Mouse (Mus musculus) small intestine, adult 2 months (tissue): ENCODE measurements around the gene Fxyd5. TPM values are rescaled to one million over a fixed set of nuclear protein-coding genes. Genes with fewer than 3 reads are reported as not detected.

ENCODE experiments used
- H3K27ac ChIP-seq: fragments of 200-500 bp; 2 replicates; pipeline ENCODE4 v1.5.1; 2012; ENCODE audit warnings: low read depth, low read length, control low read depth, inconsistent platforms; ENCODE audit not compliant: insufficient read depth
- H3K27me3 ChIP-seq: fragments of 200-500 bp; 2 replicates; pipeline ENCODE4 v1.6.1; 2012; ENCODE audit warnings: mild to moderate bottlenecking, moderate library complexity, low read length, inconsistent platforms; ENCODE audit not compliant: control insufficient read depth, insufficient read depth
- H3K36me3 ChIP-seq: fragments of 200-500 bp; 2 replicates; pipeline ENCODE4 v1.6.1; 2012; ENCODE audit warnings: mild to moderate bottlenecking, low read length, control low read depth, inconsistent platforms; ENCODE audit not compliant: control insufficient read depth, insufficient read depth
- H3K4me1 ChIP-seq: fragments of 200-500 bp; 2 replicates; pipeline ENCODE4 v1.6.1; 2012; ENCODE audit warnings: low read length, inconsistent platforms, mixed read lengths; ENCODE audit not compliant: control insufficient read depth, insufficient read depth, insufficient read length
- H3K4me3 ChIP-seq: fragments of 200-500 bp; 2 replicates; pipeline ENCODE4 v1.5.1; 2012; ENCODE audit warnings: low read depth, mild to moderate bottlenecking, control low read depth, inconsistent platforms, low read length, moderate library complexity
- CTCF ChIP-seq: fragments of 200-500 bp; IDR thresholded peaks from 2 replicates; pipeline ENCODE4 v1.5.1; 2012; ENCODE audit warnings: low read depth, mild to moderate bottlenecking, control low read depth, inconsistent platforms, low read length, moderate library complexity, mixed read lengths; ENCODE audit not compliant: insufficient replicate concordance, insufficient read length; ENCODE audit errors: extremely low read depth
- POLR2A ChIP-seq: fragments of 200-500 bp; IDR thresholded peaks from 2 replicates; pipeline ENCODE4 v1.6.1; 2012; ENCODE audit warnings: low read depth, mild to moderate bottlenecking, control low read depth, inconsistent platforms, low read length, moderate library complexity
- WGBS: fragments of 180-500 bp; shearing (Covaris S2); methylation state at CpG from one replicate; pipeline ENCODE4 v1.1.7; 2018; 5-methylcytosine and 5-hydroxymethylcytosine counted together
- polyA plus RNA-seq: library from polyadenylated mRNA; depleted of rRNA; stranded (reverse); fragments of >200 nt; gene quantifications from 2 replicates; pipeline ENCODE4 v1.2.3, GENCODE M21; 2012; rRNA removed

Gene Fxyd5
- polyA plus RNA-seq, result 24.8 and 31.8 TPM in 2 replicates

DNA sequence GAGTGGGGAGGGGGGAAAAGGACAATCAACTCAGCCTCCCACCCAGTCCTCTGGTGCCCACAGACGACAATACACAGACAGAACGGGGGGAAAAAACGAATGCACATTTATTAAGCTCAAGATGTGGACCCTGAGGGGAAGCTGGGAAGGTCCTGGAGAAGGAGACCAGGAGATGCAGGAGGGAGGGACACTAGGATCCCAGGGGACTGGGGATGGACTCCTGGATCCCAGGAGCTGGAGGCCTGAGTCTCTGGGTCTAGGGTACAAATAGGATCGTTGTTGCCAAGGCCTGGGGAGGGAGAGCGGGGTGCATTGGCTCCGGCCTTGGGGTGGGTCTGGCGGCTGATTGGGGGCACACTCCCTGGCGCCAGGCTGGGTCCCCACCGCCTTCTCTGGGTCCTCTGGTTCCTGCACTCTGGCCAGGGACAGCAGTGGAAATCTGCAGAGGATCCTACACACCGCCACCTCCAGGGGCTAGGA, at the start of gene Fxyd5:
Gene Fxyd5, minus strand, starts transcription at position 51 of the 480 bp plus-strand sequence.
- H3K27me3 ChIP-seq, result 0 out of 2 replicates have a peak, but pooled peaks cover 3% of the 10 kb centered on the region
- 42% methylated on average over 10 of the region's 10 CpGs for WGBS
- no peaks in the 10 kb centered on the region; the same call in 1 of the 2 replicates for H3K4me1 ChIP-seq
- no peaks in the 10 kb centered on the region for H3K36me3 ChIP-seq
- H3K4me3 ChIP-seq, result peak within 1 kb of the TSS; percentile 68
- H3K27ac ChIP-seq, result peak within 1 kb of the TSS; percentile 69
- no peak for TF ChIP-seq CTCF
- TF ChIP-seq POLR2A, result no peak

DNA sequence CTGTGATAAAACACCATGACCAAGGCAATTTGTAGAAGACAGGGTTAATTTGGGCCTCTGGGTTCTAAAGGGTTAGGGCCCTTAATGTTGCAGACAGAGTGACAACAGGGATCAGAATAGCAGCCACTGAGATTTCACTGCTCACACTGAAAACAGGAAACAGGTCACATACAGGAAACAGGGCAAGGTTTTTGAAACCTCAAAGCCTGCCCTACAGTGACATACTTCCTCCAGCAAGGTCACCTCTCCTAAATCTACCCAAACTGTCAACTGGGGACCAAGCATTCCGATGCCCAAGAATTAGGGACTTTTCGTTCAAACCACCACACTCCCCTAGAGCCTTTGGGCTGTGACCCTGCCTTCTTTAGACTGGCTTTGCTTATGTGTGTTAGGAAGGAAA, 47.4 kb upstream of the Fxyd5 start:
- no peaks in the 10 kb centered on the region for H3K36me3 ChIP-seq
- 0 out of 2 replicates have a peak, but pooled peaks cover 3% of the 10 kb centered on the region for H3K27me3 ChIP-seq
- H3K4me3 ChIP-seq, result no peak overlapping the region
- peaks cover 3% of the 10 kb centered on the region; the same call in 1 of the 2 replicates for H3K4me1 ChIP-seq
- WGBS, result 86% methylated on average over 2 of the region's 2 CpGs
- no peak overlapping the region for H3K27ac ChIP-seq
- TF ChIP-seq POLR2A (no peak), CTCF (no peak)

DNA sequence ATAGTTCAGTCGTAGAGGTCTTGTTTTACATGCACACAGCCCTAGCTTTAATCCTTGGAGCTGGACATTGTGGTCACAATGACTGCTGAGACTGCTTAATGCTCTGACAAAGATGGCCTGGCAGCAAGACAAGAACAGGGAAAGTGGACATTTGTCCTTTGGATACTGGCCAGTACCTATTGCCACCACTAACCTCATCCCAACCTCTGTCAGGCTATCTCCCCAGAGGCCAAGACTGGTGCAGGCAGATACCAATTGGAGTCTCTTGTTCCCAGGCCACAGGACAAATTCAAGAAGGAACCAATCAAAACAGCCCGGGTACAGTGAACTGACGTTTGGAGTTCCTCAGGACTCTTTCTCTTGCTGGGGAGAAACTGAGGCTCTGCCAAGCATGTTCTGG, 45.9 kb upstream of the Fxyd5 start:
- Histone ChIP-seq H3K27me3 (no peaks in the 10 kb centered on the region), H3K4me1 (peaks cover 3% of the 10 kb centered on the region; the same call in 1 of the 2 replicates), H3K36me3 (no peaks in the 10 kb centered on the region), H3K4me3 (no peak overlapping the region), H3K27ac (no peak overlapping the region)
- WGBS, result 63% methylated on average over 3 of the region's 3 CpGs
- no peak for TF ChIP-seq POLR2A
- TF ChIP-seq CTCF, result no peak

DNA sequence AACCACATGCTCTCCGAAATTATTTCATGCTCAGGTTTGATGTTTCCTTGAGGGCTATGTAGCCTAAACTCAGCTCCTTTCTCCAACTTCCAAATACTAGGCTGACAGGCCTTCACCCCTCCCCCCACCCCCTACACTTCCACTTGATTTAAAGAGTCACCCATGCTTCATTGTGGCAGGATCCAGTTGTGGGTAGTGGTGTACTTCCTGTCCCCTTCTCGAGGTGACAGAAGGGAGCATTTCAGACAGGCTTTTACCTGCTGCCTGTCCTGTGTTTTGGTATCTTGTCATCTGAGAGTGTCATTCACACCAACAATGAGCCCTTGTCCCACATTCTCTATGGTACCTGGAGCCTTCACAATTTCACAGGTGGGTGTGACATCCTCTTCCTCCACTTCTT, 45.0 kb upstream of the Fxyd5 start:
- Histone ChIP-seq H3K27ac (0 out of 2 replicates have a peak overlapping the region, but pooled peaks have one; percentile 1), H3K36me3 (no peaks in the 10 kb centered on the region), H3K4me3 (no peak overlapping the region), H3K4me1 (peaks cover 3% of the 10 kb centered on the region; the same call in 1 of the 2 replicates), H3K27me3 (no peaks in the 10 kb centered on the region)
- TF ChIP-seq POLR2A (no peak), CTCF (no peak)
- WGBS, result 56% methylated on average over 2 of the region's 2 CpGs

GRCm38 (mm10) chr7:31086175-31086755, 44.0 kb upstream of the Fxyd5 start:
- no peaks in the 10 kb centered on the region for H3K36me3 ChIP-seq
- TF ChIP-seq POLR2A (no peak), CTCF (no peak)
- no peaks in the 10 kb centered on the region for H3K27me3 ChIP-seq
- H3K27ac ChIP-seq, result no peak overlapping the region
- 90% methylated on average over 9 of the region's 9 CpGs for WGBS
- H3K4me1 ChIP-seq, result peaks cover 3% of the 10 kb centered on the region; the same call in 1 of the 2 replicates
- no peak overlapping the region for H3K4me3 ChIP-seq

- Histone ChIP-seq H3K4me3 (no peak overlapping the region), H3K4me1 (peaks cover 3% of the 10 kb centered on the region; the same call in 1 of the 2 replicates), H3K36me3 (no peaks in the 10 kb centered on the region), H3K27ac (0 out of 2 replicates have a peak overlapping the region, but pooled peaks have one; percentile 8), H3K27me3 (no peaks in the 10 kb centered on the region)
- TF ChIP-seq CTCF, result no peak
- TF ChIP-seq POLR2A, result no peak
- WGBS, result 18% methylated on average over 3 of the region's 3 CpGs
Measured at GRCm38 (mm10) chr7:31085171-31085570, 42.9 kb upstream of the Fxyd5 start.

DNA sequence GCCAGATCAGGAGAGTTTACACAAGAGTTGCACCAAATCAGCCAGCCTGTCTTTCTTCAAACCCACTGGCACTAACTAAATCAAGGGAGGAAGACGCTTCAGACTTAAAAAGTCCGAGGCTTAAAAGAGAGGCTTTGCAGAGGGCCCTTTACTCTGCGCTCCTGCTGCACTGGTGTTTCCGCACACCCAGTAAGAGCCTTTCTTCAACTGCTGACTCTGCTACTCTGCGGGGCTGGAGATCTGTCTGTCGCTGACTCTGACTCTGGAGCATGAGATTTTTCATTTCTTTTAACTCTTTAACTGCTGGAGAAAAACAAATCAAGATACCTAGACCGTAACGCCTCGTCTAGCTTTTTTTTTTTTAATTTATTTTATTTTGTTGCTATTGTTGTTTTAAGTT, 41.9 kb upstream of the Fxyd5 start:
- 73% methylated on average over 9 of the region's 9 CpGs for WGBS
- H3K27ac ChIP-seq, result no peak overlapping the region
- TF ChIP-seq POLR2A, result no peak

More for the DNA sequence above, 41.9 kb upstream of the Fxyd5 start:
- H3K4me3 ChIP-seq, result no peak overlapping the region
- H3K27me3 ChIP-seq, result no peaks in the 10 kb centered on the region
- no peaks in the 10 kb centered on the region for H3K36me3 ChIP-seq
- peaks cover 3% of the 10 kb centered on the region; the same call in 1 of the 2 replicates for H3K4me1 ChIP-seq
